Mouse (Mus musculus): ENCODE measurements around the gene Col1a1. TPM values are rescaled to one million over a fixed set of nuclear protein-coding genes. Genes with fewer than 3 reads are reported as not detected.
"Not testable (repeated sequence)": the region's sequence is repeated elsewhere in the genome, so short reads cannot be mapped to it uniquely, and the experiment has no call there.

The Col1a1 gene
- polyA plus RNA-seq, 1 experiment, result 6.9 TPM

DNA sequence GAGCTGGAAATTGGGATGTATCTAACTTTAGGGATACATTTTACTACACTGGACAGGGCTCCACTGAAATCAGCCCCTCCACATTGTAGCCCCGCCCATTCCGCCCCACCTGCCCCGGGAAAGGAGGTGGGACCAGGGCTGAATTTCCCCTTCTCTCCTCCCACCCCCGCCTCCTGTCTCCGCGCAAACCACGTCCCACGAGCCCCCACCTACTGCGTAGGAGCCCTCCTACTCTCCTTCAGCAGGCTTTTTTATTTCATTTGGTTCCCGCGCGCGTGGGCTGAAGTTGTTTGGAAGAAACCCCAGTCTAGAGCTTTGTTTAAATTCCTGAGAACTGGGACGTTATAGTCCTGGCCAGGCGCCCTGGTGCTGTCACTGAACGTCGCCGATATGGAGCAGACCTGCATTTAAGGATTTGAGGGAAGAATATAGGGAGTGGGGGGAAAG, 1.3 kb downstream of the Col1a1 start:
- DNase-seq (ENCODE audit: extremely low spot score in 1 of 2, low spot score in 1 of 2), result peak; percentile 32 to 79

DNA sequence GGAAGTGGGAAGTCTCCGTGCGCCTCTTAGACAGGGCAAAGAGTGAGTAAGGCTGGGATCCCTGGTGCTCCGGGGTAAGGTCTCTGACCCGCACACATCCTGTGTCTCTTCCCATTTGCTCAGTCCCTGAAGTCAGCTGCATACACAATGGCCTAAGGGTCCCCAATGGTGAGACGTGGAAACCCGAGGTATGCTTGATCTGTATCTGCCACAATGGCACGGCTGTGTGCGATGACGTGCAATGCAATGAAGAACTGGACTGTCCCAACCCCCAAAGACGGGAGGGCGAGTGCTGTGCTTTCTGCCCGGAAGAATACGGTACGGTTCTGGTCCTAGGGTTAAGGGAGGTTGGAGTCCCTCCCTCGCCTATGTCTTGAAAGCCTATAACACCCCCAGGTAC, 1.8 kb downstream of the Col1a1 start:
- no peak for DNase-seq (ENCODE audit: extremely low spot score in 1 of 2, low spot score in 1 of 2)

DNA sequence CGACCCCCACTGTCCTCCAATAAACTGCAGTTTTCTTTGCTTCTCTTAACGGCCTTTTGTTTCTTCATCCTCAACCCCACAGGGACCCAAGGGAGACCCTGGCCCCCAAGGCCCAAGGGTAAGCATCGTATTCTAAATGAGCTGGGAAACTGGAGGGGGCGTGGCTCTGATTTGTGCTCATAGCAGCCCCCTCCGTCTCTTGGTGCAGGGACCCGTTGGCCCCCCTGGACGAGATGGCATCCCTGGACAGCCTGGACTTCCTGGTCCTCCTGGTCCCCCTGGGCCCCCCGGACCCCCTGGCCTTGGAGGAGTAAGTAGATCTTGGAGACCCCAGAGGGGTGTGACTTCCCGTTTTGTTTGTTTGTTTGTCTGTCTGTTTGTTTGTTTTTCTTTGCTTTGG, 2.3 kb downstream of the Col1a1 start:
- no peak for DNase-seq (ENCODE audit: extremely low spot score in 1 of 2, low spot score in 1 of 2)

DNA sequence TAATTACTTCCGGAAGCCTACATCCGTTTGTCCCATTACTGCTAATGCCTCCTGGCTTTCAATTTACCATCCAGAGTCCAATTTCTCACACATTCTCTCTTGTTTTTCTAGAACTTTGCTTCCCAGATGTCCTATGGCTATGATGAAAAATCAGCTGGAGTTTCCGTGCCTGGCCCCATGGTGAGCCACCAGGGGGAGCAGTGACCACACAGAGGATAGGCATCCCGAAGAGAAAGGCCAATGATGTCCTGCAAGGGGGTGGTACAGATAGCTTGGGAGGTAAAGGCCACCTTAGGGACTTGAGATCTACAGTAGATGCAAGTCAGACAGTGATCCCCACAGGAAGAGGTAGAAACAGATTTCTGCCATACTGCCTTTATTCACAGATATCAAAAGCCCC, 3.3 kb downstream of the Col1a1 start:
- DNase-seq (ENCODE audit: extremely low spot score in 1 of 2, low spot score in 1 of 2), result peak; percentile 14 to 89

DNA sequence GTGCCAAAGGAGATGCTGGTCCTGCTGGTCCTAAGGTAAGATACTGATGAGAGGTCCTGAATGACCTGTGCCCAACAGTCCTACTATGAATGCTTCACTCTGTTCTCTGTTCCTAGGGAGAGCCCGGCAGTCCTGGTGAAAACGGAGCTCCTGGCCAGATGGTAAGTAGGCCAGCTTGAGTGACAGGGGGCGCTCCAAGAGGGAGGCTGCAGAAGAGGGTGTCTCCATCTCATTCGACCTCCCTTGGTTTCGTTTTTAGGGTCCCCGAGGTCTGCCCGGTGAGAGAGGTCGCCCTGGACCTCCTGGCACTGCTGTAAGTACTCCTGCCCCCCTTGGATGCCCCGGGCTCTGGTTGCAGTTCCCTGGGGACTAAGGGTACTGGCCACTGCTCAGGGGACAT, 5.1 kb downstream of the Col1a1 start:
- DNase-seq (ENCODE audit: extremely low spot score in 1 of 2, low spot score in 1 of 2), result no peak

GRCm38 (mm10) chr11:94941776-94942175, 5.8 kb downstream of the Col1a1 start:
- DNase-seq (ENCODE audit: extremely low spot score in 1 of 2, low spot score in 1 of 2), result no peak

GRCm38 (mm10) chr11:94942282-94943023, 6.4 kb downstream of the Col1a1 start:
- peak in 1 of 2 experiments; percentile 75 for DNase-seq (ENCODE audit: extremely low spot score in 1 of 2, low spot score in 1 of 2)

DNA sequence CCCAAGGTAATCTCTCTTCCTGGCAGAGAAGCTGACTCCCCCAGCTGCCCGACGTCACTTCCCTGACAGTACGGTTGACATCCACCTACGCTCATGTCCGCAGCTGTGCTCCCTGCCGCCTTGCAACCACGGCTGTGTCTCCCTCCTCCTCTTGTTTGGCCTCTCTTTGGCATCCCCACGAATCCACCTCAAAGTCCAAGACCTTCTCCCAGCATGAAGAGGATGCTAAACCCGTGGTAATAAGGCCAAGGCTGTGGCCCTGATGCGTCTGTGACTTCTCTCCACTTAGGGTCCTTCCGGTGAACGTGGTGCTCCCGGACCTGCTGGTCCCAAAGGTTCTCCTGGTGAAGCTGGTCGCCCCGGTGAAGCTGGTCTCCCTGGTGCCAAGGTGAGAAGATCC, 7.0 kb downstream of the Col1a1 start:
- DNase-seq (ENCODE audit: extremely low spot score in 1 of 2, low spot score in 1 of 2), result no peak

DNA sequence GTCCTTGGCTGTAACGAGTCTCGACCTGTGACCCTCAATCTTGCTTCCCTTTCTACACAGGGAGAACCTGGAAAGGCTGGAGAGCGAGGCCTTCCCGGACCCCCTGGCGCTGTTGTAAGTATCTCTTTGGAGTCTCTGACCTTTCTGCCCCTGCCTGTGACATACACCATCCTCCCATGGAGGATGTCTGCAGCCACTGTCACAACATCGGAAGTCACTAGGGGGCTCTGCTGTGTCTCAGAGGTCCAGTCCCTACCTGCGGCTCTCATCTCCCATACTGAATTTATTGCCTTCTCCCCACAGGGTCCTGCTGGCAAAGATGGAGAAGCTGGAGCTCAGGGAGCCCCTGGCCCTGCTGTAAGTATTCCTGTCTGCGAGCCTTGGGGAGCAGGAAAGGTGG, 8.3 kb downstream of the Col1a1 start:
- DNase-seq (ENCODE audit: extremely low spot score in 1 of 2, low spot score in 1 of 2), result no peak

- DNase-seq (ENCODE audit: extremely low spot score in 1 of 2, low spot score in 1 of 2), result no peak
Observed at GRCm38 (mm10) chr11:94945236-94945635, 9.2 kb downstream of the Col1a1 start.

GRCm38 (mm10) chr11:94952169-94952568, 16.1 kb downstream of the Col1a1 start:
- no peak for DNase-seq (ENCODE audit: extremely low spot score in 1 of 2, low spot score in 1 of 2)

- DNase-seq (ENCODE audit: extremely low spot score in 1 of 2, low spot score in 1 of 2), result no peak
Observed at GRCm38 (mm10) chr11:94955103-94955502, 19.1 kb downstream of the Col1a1 start.

DNA sequence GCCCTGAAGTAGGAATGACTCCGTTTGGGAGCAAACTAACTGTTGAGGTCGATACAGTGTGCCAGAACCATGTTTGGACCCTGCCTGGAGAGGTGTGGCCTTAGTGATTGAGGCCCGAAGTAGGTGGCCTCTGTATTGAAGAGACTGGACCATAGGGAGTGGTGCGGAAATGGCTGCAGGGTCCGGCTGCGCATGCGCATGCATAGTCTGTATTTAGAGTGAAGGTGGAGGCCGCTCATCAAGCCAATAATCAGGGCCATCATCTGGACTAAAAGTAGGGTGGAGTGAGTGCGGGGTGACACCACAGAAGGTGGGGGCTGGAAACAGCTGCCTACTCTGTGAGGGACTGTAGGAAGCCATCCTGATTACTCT, 21.7 kb downstream of the Col1a1 start:
- DNase-seq (ENCODE audit: extremely low spot score in 1 of 2, low spot score in 1 of 2), result no peak

- peak in 1 of 2 experiments; percentile 40 for DNase-seq (ENCODE audit: extremely low spot score in 1 of 2, low spot score in 1 of 2)
Observed at GRCm38 (mm10) chr11:94958065-94958858, 22.2 kb downstream of the Col1a1 start.

- DNase-seq (ENCODE audit: extremely low spot score in 1 of 2, low spot score in 1 of 2), result no peak
Observed at GRCm38 (mm10) chr11:94962534-94963101, 26.6 kb downstream of the Col1a1 start.

DNA sequence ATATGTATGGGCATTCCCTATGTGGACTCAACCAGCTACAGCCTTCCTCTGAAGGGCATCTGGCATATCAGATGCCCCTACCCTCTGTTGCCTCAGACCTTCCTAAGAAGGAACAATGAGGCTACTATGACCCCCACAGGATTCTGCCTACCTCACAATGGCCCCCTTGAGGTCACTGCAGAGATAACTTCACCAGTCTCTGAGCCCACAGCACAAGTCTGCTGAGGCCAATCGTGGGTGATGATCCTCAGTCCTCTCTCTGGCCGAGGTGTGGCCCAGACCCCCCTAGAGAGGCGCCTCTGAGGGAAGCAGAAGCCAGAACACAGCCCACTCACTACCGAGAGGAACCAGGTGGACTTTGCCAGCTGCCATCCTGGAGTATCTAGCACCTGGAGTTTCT, 31.4 kb downstream of the Col1a1 start, which contains the start of gene Hils1:
Hils1 (plus strand) TSS at position 175 of the 400 bp plus-strand sequence.
- no peak for DNase-seq (ENCODE audit: extremely low spot score in 1 of 2, low spot score in 1 of 2)

- DNase-seq (ENCODE audit: extremely low spot score in 1 of 2, low spot score in 1 of 2), result peak in 1 of 2 experiments; percentile 17
Observed at GRCm38 (mm10) chr11:94968187-94968586, 32.2 kb downstream of the Col1a1 start.

GRCm38 (mm10) chr11:94969709-94970108, 33.7 kb downstream of the Col1a1 start:
- not testable (repeated sequence) for DNase-seq (ENCODE audit: extremely low spot score in 1 of 2, low spot score in 1 of 2)

DNA sequence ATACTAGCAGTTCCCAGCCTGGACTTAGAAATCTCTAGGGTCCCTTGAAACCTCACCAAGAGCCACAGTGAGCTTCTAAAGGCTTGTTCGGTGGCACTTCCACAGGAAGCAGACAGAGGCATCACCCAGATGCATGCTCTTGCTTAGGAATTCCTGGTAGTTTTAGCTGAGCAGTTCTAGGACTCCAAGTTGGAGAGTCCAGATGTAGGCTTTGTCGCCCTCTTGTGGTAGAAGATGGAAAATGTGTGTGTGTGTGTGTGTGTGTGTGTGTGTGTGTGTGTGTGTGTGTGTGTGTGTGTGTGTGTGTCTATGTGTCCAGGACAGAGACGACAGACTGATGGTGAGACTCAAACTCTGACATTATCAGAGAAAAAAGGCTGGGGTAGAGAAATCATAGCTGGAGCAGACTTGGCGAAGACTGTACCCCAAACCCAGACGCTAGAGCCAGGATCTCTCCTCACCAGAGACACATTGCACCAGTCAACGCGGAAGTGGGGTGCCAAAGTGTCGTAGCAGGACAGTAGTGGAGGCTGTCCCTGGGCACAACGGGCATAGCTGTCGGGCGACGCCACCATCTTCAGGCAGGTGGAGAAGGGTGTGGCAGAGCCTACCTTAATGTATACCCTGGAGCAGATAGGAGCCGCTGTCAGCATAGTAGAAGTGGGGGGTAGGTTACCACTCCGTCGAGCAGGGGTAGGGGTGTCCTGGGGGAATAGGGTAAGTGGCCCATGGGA, 34.4 kb downstream of the Col1a1 start:
- peak in 1 of 2 experiments; percentile 91 for DNase-seq (ENCODE audit: extremely low spot score in 1 of 2, low spot score in 1 of 2)

GRCm38 (mm10) chr11:94971895-94972615, 36.0 kb downstream of the Col1a1 start:
- DNase-seq (ENCODE audit: extremely low spot score in 1 of 2, low spot score in 1 of 2), result no peak
